Mouse (Mus musculus) neural tube, embryonic 14.5 days (tissue): ENCODE data around the gene Dmrtc2. TPM values are rescaled to one million over a fixed set of nuclear protein-coding genes. Genes with fewer than 3 reads are reported as not detected.

Experiments used
- ATAC-seq: fragments of 200-750 bp; cut with Nextera tagmentation; 2 replicates; pipeline ENCODE4 v1.8.0; 2017; ENCODE audit warnings: low read depth, mild to moderate bottlenecking, moderate TSS enrichment, moderate library complexity
- H3K27ac ChIP-seq: fragments of 300-500 bp; sonication (generic); 2 replicates; pipeline ENCODE4 v1.5.1; 2014; ENCODE audit warnings: low read depth, mild to moderate bottlenecking, control low read depth, low read length, moderate library complexity, mixed read lengths
- H3K27me3 ChIP-seq: fragments of 300-500 bp; sonication (generic); 2 replicates; pipeline ENCODE4 v1.6.1; 2014; ENCODE audit warnings: low read length; ENCODE audit not compliant: control insufficient read depth, insufficient read depth
- H3K36me3 ChIP-seq: fragments of 300-500 bp; sonication (generic); 2 replicates; pipeline ENCODE4 v1.6.1; 2014; ENCODE audit warnings: low read length, mixed read lengths; ENCODE audit not compliant: control insufficient read depth, insufficient read depth
- H3K4me1 ChIP-seq: fragments of 300-500 bp; sonication (generic); 2 replicates; pipeline ENCODE4 v1.6.1; 2014; ENCODE audit warnings: low read length; ENCODE audit not compliant: control insufficient read depth, insufficient read depth
- H3K4me2 ChIP-seq: fragments of 300-500 bp; sonication (generic); 2 replicates; pipeline ENCODE4 v1.6.1; 2014; ENCODE audit warnings: mild to moderate bottlenecking, low read depth, low read length, control low read depth
- H3K4me3 ChIP-seq: fragments of 300-500 bp; sonication (generic); 2 replicates; pipeline ENCODE4 v1.5.1; 2014; ENCODE audit warnings: low read depth, low read length, control low read depth, mixed read lengths
- H3K9ac ChIP-seq: fragments of 300-500 bp; sonication (generic); replicated peaks from 2 replicates; pipeline ENCODE4 v1.6.1; 2014; ENCODE audit warnings: low read depth, mild to moderate bottlenecking, control low read depth, low read length, mixed read lengths
- H3K9me3 ChIP-seq: fragments of 300-500 bp; sonication (generic); 2 replicates; pipeline ENCODE4 v1.6.1; 2016; ENCODE audit warnings: low read length; ENCODE audit not compliant: control insufficient read depth
- WGBS: fragments of 180-500 bp; shearing (Covaris S2); extraction: QIAGEN DNeasy Blood & Tissue Kit; methylation state at CpG from one replicate; pipeline ENCODE4 v1.1.7; 2014; 5-methylcytosine and 5-hydroxymethylcytosine counted together
- polyA plus RNA-seq: library from polyadenylated mRNA; unstranded; fragments of >200 nt; fragmentation: Nextera tagmentation; extraction: Ambion mirVana; gene quantifications from 2 replicates; pipeline ENCODE4 v1.2.1, GENCODE M21; 2014

Dmrtc2 gene
- polyA plus RNA-seq, 1 experiment from 2014 or later: not detected

DNA sequence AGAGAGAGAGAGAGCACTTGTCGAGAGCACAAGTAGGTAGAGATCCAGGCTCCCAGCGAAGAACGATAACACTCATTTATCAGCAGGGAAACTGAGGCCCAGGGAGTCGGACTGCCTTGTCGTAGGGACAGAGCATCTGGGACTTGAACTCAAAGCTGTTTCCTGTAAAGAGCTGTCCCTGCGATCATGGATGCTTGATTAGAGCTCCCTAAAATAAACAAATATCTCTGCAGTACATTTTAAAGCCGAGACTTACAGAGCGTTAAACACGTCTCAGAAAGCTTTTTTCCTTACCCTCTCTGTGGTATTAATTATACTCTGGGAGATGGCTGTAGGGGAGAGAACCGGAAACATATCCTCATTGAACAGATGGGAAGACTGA, 33.6 kb downstream of the Dmrtc2 start:
- Histone ChIP-seq H3K4me3 (peak overlapping the region; percentile 48), H3K36me3 (no peaks in the 10 kb centered on the region), H3K27ac (peak overlapping the region; percentile 66), H3K4me1 (peaks cover 10% of the 10 kb centered on the region; the same call in 1 of the 2 replicates), H3K9me3 (no peaks in the 10 kb centered on the region), H3K27me3 (no peaks in the 10 kb centered on the region), H3K4me2 (peak overlapping the region; percentile 84), H3K9ac (peak overlapping the region; percentile 70)
- no peak for ATAC-seq
- WGBS: 47% methylated on average over 10 of the region's 10 CpGs

DNA sequence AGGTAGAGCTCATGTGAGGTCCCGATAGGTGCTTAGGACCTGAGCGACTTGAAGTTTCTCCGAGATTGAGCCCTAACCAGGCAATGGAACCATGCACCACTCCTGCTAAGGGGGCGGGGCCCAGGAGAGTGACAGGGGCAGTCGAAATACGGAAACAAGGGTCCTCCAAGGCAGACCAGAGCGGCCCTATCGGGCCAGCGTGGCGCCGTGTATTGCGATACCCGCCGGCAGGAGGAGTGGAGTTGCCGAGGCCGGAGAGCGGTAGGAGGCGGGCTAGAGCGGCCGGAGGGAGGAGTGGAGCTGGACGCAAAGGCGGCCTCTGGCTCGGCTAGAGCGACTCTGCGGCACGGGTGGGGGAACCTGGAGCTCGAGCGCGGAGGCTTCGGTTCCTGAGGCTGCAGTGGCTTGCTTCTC, 34.2 kb downstream of the Dmrtc2 start:
- peak overlapping the region; percentile 84 for H3K4me2 ChIP-seq
- peaks cover 10% of the 10 kb centered on the region; the same call in 1 of the 2 replicates for H3K4me1 ChIP-seq
- no peaks in the 10 kb centered on the region for H3K36me3 ChIP-seq
- H3K27me3 ChIP-seq: no peaks in the 10 kb centered on the region
- peak; percentile 97 for ATAC-seq
- no peaks in the 10 kb centered on the region for H3K9me3 ChIP-seq
- H3K27ac ChIP-seq: peak overlapping the region; percentile 63
- 1% methylated on average over 24 of the region's 30 CpGs for WGBS
- H3K9ac ChIP-seq: peak overlapping the region; percentile 76
- H3K4me3 ChIP-seq: peak overlapping the region; percentile 48

GRCm38 (mm10) chr7:24904936-24905335, 35.1 kb downstream of the Dmrtc2 start:
- no peaks in the 10 kb centered on the region for H3K36me3 ChIP-seq
- peak overlapping the region; percentile 48; the same call in 1 of the 2 replicates for H3K4me3 ChIP-seq
- no peak overlapping the region for H3K27ac ChIP-seq
- ATAC-seq: no peak
- WGBS: 16% methylated on average over 3 of the region's 3 CpGs
- no peaks in the 10 kb centered on the region for H3K27me3 ChIP-seq
- H3K9me3 ChIP-seq: no peaks in the 10 kb centered on the region
- H3K9ac ChIP-seq: peak overlapping the region; percentile 76; the same call in 1 of the 2 replicates
- peak overlapping the region; percentile 84 for H3K4me2 ChIP-seq
- H3K4me1 ChIP-seq: peaks cover 10% of the 10 kb centered on the region; the same call in 1 of the 2 replicates

DNA sequence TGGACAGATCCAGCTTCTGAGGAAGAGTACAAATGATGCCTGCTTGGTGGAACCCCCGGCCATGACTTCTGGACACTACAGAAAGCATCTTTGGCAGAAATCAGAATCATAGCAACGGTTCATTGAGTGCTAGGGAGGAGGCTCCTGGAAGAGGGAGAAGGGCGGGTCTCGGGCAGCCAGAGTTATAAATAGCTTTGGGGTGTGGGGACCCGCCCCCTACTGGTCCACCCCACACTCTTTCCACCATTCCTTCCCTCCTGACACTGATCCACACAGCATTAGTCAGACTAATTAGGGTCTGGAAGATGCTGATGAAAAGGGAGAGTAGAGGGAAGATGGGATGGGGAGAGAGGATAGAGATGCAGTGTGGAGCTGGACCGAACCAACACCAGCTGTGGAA, 36.7 kb downstream of the Dmrtc2 start:
- 34% methylated on average over 6 of the region's 6 CpGs for WGBS
- Histone ChIP-seq H3K36me3 (no peaks in the 10 kb centered on the region), H3K4me2 (no peak overlapping the region), H3K9me3 (no peaks in the 10 kb centered on the region), H3K27me3 (no peaks in the 10 kb centered on the region), H3K4me3 (no peak overlapping the region), H3K4me1 (peaks cover 10% of the 10 kb centered on the region; the same call in 1 of the 2 replicates), H3K9ac (no peak overlapping the region), H3K27ac (no peak overlapping the region)
- no peak for ATAC-seq

DNA sequence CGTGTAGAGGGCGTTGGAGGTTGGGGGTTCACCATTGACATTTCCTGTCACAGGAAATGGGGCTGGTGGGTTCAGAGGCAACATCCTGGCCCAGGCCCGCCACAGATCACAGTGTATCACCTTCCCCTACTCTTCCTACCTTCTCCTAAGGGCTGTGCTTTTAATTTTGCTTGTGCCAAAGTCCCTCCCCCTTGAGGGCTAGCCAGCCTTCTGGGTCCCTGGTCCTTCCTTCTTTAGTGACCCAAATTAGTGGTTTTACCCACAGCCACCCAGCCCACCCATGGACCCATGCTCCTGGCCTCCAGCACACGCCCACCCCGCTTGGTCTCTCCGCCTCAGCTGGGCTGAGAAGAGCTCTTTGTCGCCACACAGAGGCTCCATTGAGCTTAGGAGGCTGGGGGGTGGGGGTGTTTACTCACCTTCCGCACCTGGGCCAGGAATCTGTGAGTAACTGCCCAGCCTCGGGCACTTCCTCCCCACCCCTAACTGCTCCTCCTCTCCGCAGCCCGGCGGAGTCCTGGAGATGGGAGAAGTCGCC, 37.4 kb downstream of the Dmrtc2 start:
- ATAC-seq: no peak
- 32% methylated on average over 13 of the region's 13 CpGs for WGBS
- Histone ChIP-seq H3K4me1 (peaks cover 10% of the 10 kb centered on the region; the same call in 1 of the 2 replicates), H3K27ac (no peak overlapping the region), H3K9me3 (no peaks in the 10 kb centered on the region), H3K9ac (no peak overlapping the region), H3K4me2 (no peak overlapping the region), H3K4me3 (no peak overlapping the region), H3K36me3 (no peaks in the 10 kb centered on the region), H3K27me3 (no peaks in the 10 kb centered on the region)

- H3K9me3 ChIP-seq: no peaks in the 10 kb centered on the region
- H3K4me1 ChIP-seq: no peaks in the 10 kb centered on the region
- 93% methylated on average over 14 of the region's 14 CpGs for WGBS
- H3K27me3 ChIP-seq: no peaks in the 10 kb centered on the region
- no peak overlapping the region for H3K4me3 ChIP-seq
- no peak overlapping the region for H3K9ac ChIP-seq
- H3K36me3 ChIP-seq: peaks cover 14% of the 10 kb centered on the region; the same call in 1 of the 2 replicates
- no peak overlapping the region for H3K4me2 ChIP-seq
- H3K27ac ChIP-seq: no peak overlapping the region
- ATAC-seq: no peak
Measured at GRCm38 (mm10) chr7:24912480-24912879, 42.6 kb downstream of the Dmrtc2 start.

GRCm38 (mm10) chr7:24918763-24919323, 49.0 kb downstream of the Dmrtc2 start:
- no peak overlapping the region for H3K4me3 ChIP-seq
- WGBS: 91% methylated on average over 20 of the region's 20 CpGs
- H3K4me1 ChIP-seq: no peaks in the 10 kb centered on the region
- no peak overlapping the region for H3K9ac ChIP-seq
- no peaks in the 10 kb centered on the region for H3K27me3 ChIP-seq
- H3K36me3 ChIP-seq: peaks cover 50% of the 10 kb centered on the region
- H3K27ac ChIP-seq: no peak overlapping the region
- ATAC-seq: no peak
- H3K4me2 ChIP-seq: no peak overlapping the region
- H3K9me3 ChIP-seq: no peaks in the 10 kb centered on the region

GRCm38 (mm10) chr7:24919728-24920127, 49.9 kb downstream of the Dmrtc2 start:
- H3K4me2 ChIP-seq: no peak overlapping the region
- H3K9me3 ChIP-seq: no peaks in the 10 kb centered on the region
- H3K27me3 ChIP-seq: no peaks in the 10 kb centered on the region
- H3K4me3 ChIP-seq: no peak overlapping the region
- ATAC-seq: no peak
- peaks cover 53% of the 10 kb centered on the region for H3K36me3 ChIP-seq
- WGBS: 92% methylated on average over 9 of the region's 9 CpGs
- no peak overlapping the region for H3K27ac ChIP-seq
- no peaks in the 10 kb centered on the region for H3K4me1 ChIP-seq
- H3K9ac ChIP-seq: no peak overlapping the region
